Mouse (Mus musculus): Measurements from ENCODE around the gene Prkcq. TPM values are rescaled to one million over a fixed set of nuclear protein-coding genes. Genes with fewer than 3 reads are reported as not detected.

Prkcq gene
- polyA plus RNA-seq, 1 experiment from 2014 or later: 1.1 TPM

DNA sequence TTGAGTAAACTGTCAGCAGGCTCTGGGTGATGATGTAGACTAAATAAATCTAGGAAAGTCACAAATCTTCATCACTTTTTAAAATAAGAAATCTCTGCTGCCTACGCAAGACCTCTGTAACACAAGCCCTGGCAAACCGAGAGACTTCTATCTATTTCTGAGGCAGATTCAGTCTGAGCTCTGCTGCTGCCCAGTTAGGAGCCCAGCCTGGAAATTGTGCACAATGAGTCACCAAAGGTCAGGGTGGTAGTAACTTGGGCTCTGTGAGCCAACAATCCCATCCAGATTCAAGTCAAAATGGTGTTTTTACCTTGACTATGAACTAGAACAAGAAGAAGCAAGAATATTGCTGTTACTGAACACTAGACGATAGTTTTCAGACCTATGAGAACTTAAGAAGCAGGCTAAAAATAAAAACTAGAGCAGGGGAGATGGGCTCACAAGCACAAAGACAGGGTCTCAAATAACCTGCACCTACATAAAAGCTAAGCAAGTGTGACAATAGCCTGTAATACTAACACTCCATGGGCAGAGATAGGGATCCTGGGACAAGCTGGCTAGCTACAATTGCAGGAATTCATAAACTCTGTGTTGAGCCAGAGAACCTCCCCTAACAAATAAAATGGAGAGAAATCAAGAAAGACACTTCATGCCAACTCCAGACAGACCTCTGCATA is 53.0 kb downstream of the Prkcq start:
- Histone ChIP-seq H3K27me3 (replicated peaks) (no peaks in the 10 kb centered on the region), H3K27ac (ENCODE audit: poor library complexity, severe bottlenecking) (no peak overlapping the region), H3K9me3 (replicated peaks) (no peaks in the 10 kb centered on the region), H3K4me3 (no peak overlapping the region), H3K36me3 (no peaks in the 10 kb centered on the region), H3K4me1 (replicated peaks) (no peaks in the 10 kb centered on the region), H3K4me2 (no peak overlapping the region), H3K9ac (no peak overlapping the region)
- WGBS: 61% methylated on average over 3 of the region's 3 CpGs
- ATAC-seq (ENCODE audit: insufficient number of reproducible peaks, low FRiP score): no peak

DNA sequence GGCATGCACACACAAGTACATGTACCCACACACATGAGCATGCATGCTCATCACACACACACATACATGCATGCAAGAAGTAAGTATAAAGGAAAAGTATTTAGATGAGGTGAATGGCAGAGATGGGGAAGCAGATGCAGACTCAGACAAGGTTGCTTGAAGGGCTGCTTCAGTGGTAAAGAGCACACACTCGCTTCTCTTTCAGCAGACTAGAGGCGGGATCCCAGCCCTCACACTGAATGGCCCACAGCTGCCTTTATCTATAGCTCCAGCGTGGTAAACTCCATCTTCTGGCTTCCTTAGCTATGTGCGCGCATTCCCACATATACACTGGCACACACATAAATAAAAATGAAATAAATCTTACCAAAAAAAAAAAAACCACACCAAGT is 53.6 kb downstream of the Prkcq start:
- Histone ChIP-seq H3K27me3 (replicated peaks) (no peaks in the 10 kb centered on the region), H3K9ac (no peak overlapping the region), H3K4me3 (no peak overlapping the region), H3K4me2 (no peak overlapping the region), H3K27ac (ENCODE audit: poor library complexity, severe bottlenecking) (no peak overlapping the region), H3K36me3 (no peaks in the 10 kb centered on the region), H3K9me3 (replicated peaks) (no peaks in the 10 kb centered on the region), H3K4me1 (replicated peaks) (no peaks in the 10 kb centered on the region)
- WGBS: 70% methylated on average over 5 of the region's 5 CpGs
- no peak for ATAC-seq (ENCODE audit: insufficient number of reproducible peaks, low FRiP score)

DNA sequence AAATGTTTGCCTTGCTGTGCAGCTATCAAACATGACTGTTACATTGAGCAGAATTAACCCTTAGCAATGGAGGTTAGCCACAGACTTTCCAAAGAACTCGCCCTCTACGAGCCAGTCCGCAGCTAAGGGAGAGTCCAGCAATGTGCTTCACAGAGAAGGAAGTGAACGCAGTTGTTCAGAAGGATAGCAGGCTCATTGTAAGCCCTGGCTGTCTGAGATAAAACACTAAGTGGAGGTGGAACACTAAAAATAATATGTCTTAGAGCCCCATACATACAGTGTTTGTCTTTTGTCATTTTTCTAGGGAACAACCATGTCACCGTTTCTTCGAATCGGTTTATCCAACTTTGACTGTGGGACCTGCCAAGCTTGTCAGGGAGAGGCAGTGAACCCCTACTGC is 54.6 kb downstream of the Prkcq start:
- H3K36me3 ChIP-seq: no peaks in the 10 kb centered on the region
- H3K4me2 ChIP-seq: no peak overlapping the region
- H3K9me3 ChIP-seq (replicated peaks): no peaks in the 10 kb centered on the region
- H3K4me3 ChIP-seq: no peak overlapping the region
- no peaks in the 10 kb centered on the region for H3K27me3 ChIP-seq (replicated peaks)
- 59% methylated on average over 7 of the region's 7 CpGs for WGBS
- H3K27ac ChIP-seq (ENCODE audit: poor library complexity, severe bottlenecking): no peak overlapping the region
- no peak for ATAC-seq (ENCODE audit: insufficient number of reproducible peaks, low FRiP score)
- no peak overlapping the region for H3K9ac ChIP-seq
- H3K4me1 ChIP-seq (replicated peaks): no peaks in the 10 kb centered on the region

DNA sequence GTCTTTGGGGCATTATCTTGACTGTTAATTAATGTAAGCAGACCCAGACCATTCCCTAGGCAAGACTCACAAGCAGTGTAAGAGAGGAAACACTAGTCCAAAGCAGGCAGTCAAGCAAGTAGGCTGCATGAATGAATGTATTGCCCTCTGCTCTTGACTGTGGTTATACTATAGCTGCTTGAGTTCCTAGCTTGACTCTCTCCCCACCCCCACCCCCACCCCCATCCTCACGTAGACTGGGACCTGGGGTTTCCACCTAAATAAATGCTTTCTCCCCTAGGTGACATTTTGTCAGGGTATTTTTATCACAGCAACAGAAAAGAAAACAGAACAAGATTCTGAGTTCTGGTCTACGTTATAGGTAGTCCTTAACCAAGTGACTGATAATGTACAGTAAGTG is 57.2 kb downstream of the Prkcq start:
- H3K4me2 ChIP-seq: no peak overlapping the region
- no peak for ATAC-seq (ENCODE audit: insufficient number of reproducible peaks, low FRiP score)
- no peaks in the 10 kb centered on the region for H3K27me3 ChIP-seq (replicated peaks)
- no peak overlapping the region for H3K27ac ChIP-seq (ENCODE audit: poor library complexity, severe bottlenecking)
- H3K9ac ChIP-seq: no peak overlapping the region
- H3K4me1 ChIP-seq (replicated peaks): no peaks in the 10 kb centered on the region
- no peaks in the 10 kb centered on the region for H3K36me3 ChIP-seq
- H3K4me3 ChIP-seq: no peak overlapping the region
- no peaks in the 10 kb centered on the region for H3K9me3 ChIP-seq (replicated peaks)
- WGBS: 40% methylated on average over 2 of the region's 2 CpGs

DNA sequence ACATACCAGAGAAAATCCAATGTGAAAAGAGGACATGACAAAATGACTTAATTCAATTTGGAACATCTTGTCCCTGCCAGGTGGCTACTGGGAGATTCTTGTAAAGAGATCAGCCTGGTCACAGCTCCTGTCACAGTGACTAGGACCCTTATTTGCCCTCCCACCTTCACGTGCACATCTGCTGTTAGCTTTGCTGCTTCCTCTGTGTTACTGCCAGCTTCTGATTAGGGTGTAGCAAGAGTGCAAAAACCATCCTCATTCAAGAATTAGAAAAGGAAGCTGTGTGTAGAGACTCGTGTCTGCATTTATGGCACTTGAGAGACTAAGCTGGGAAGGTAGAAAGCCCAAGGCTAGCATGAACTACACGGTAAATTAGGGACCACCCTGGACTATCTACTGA is 59.2 kb downstream of the Prkcq start:
- no peaks in the 10 kb centered on the region for H3K4me1 ChIP-seq (replicated peaks)
- WGBS: 71% methylated on average over 3 of the region's 3 CpGs
- H3K4me3 ChIP-seq: no peak overlapping the region
- H3K27me3 ChIP-seq (replicated peaks): no peaks in the 10 kb centered on the region
- no peak overlapping the region for H3K27ac ChIP-seq (ENCODE audit: poor library complexity, severe bottlenecking)
- H3K9ac ChIP-seq: no peak overlapping the region
- no peaks in the 10 kb centered on the region for H3K9me3 ChIP-seq (replicated peaks)
- H3K36me3 ChIP-seq: no peaks in the 10 kb centered on the region
- H3K4me2 ChIP-seq: no peak overlapping the region
- no peak for ATAC-seq (ENCODE audit: insufficient number of reproducible peaks, low FRiP score)

DNA sequence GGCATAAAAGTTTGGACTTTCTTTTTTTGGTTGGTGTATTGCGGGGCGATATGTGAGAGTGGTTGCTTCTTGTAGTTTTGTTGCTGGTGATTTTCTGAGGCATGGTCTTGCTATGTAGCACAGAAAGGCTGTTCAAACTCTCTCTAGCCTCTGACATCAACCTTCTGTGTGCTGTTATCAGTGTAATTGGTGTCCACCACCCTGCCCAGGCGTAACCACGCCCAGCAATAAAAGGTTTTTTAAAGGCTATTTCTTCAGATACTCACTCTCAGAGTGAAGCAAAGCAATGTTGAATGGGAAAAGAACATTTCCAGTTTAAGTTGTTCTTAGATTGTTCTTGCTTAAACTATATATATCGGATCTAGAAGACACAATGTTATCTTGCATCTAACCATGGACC is 60.1 kb downstream of the Prkcq start:
- H3K36me3 ChIP-seq: no peaks in the 10 kb centered on the region
- no peaks in the 10 kb centered on the region for H3K9me3 ChIP-seq (replicated peaks)
- ATAC-seq (ENCODE audit: insufficient number of reproducible peaks, low FRiP score): no peak
- no peak overlapping the region for H3K4me3 ChIP-seq
- H3K9ac ChIP-seq: no peak overlapping the region
- no peaks in the 10 kb centered on the region for H3K4me1 ChIP-seq (replicated peaks)
- no peak overlapping the region for H3K27ac ChIP-seq (ENCODE audit: poor library complexity, severe bottlenecking)
- no peak overlapping the region for H3K4me2 ChIP-seq
- H3K27me3 ChIP-seq (replicated peaks): no peaks in the 10 kb centered on the region
- WGBS: 86% methylated on average over 5 of the region's 5 CpGs

DNA sequence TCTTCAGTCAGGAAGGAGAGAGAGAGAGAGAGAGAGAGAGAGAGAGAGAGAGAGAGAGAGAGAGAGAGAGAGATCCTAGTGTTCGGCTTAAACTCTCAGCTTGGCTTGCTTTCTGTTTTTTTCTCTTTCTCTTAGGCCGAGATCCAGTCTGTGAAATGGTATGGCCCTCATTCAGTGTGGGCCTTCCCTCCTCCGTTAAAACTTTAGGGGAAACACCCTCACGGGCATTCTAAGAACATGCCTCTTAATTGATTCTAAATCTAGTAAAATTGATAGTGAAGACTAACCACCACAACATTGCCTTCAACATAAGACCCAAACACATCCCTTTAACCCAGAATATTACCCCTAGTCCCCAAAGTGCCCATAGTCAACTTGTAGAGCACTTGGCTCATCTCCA is 66.3 kb downstream of the Prkcq start:
- no peak for ATAC-seq (ENCODE audit: insufficient number of reproducible peaks, low FRiP score)
- Histone ChIP-seq H3K9me3 (replicated peaks) (no peaks in the 10 kb centered on the region), H3K4me3 (no peak overlapping the region), H3K4me2 (no peak overlapping the region), H3K27ac (ENCODE audit: poor library complexity, severe bottlenecking) (no peak overlapping the region), H3K27me3 (replicated peaks) (no peaks in the 10 kb centered on the region), H3K9ac (no peak overlapping the region), H3K4me1 (replicated peaks) (no peaks in the 10 kb centered on the region), H3K36me3 (no peaks in the 10 kb centered on the region)
- 81% methylated on average over 4 of the region's 4 CpGs for WGBS

DNA sequence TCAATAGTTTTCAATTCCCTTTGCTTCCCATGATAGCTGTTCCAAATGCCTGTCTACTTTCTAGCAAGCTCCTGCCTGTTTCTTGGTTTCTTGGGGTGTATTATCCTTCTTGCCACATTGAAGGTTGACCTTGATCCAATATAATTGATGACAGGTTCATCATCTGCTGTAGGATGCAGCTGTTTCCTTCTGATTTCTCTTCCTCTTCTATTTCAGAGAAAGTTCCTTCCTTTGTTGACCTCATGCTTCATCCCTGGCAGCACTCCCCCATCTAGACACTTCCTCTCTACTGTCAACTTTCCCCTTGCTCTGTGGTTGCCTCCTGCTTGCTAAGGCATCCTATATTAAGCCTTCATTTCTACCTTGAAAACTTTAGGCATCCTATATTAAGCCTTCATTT is 67.6 kb downstream of the Prkcq start:
- Histone ChIP-seq H3K4me1 (replicated peaks) (no peaks in the 10 kb centered on the region), H3K36me3 (no peaks in the 10 kb centered on the region), H3K27me3 (replicated peaks) (no peaks in the 10 kb centered on the region), H3K27ac (ENCODE audit: poor library complexity, severe bottlenecking) (no peak overlapping the region), H3K9ac (no peak overlapping the region), H3K4me2 (no peak overlapping the region), H3K9me3 (replicated peaks) (no peaks in the 10 kb centered on the region), H3K4me3 (no peak overlapping the region)
- ATAC-seq (ENCODE audit: insufficient number of reproducible peaks, low FRiP score): no peak

DNA sequence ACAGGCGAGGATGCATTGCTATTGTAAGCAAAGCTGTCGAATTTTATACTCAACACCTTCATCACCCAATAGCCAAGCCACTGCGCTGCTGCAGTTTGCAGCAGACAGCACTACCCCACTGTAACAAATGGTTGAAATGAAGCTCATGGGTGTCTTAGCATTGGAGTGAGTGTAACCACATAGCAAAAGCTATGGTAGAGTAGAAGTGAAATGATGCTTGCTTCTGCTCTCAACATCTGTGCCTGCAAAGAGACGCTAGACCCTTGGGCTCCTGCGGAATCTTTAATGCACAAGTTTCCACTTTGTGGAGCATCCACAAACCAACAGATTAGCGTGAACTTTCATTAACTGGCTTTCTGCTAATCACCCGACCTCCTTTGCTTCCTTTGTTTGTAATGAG is 74.0 kb downstream of the Prkcq start:
- ATAC-seq (ENCODE audit: insufficient number of reproducible peaks, low FRiP score): no peak
- 74% methylated on average over 7 of the region's 7 CpGs for WGBS
- no peaks in the 10 kb centered on the region for H3K27me3 ChIP-seq (replicated peaks)
- H3K4me1 ChIP-seq (replicated peaks): no peaks in the 10 kb centered on the region
- H3K27ac ChIP-seq (ENCODE audit: poor library complexity, severe bottlenecking): no peak overlapping the region
- no peaks in the 10 kb centered on the region for H3K36me3 ChIP-seq
- H3K9ac ChIP-seq: no peak overlapping the region
- H3K4me2 ChIP-seq: no peak overlapping the region
- no peaks in the 10 kb centered on the region for H3K9me3 ChIP-seq (replicated peaks)
- no peak overlapping the region for H3K4me3 ChIP-seq

DNA sequence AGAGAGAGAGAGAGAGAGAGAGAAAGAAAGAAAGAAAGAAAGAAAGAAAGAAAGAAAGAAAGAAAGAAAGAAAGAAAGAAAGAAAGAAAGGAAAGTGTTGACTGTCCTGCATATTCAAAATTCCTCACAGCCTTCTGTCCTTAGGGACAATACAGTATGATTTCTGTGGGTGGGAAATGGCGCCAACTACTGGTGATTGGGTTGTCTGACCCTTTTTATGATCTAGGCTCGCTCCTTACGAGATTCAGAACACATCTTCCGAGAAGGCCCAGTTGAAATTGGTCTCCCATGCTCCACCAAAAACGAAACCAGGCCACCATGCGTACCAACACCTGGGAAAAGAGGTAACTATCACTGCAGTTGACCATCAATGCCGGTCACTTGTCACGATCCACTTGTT is 82.0 kb downstream of the Prkcq start:
- Histone ChIP-seq H3K36me3 (no peaks in the 10 kb centered on the region), H3K4me2 (no peak overlapping the region), H3K27ac (ENCODE audit: poor library complexity, severe bottlenecking) (no peak overlapping the region), H3K9ac (no peak overlapping the region), H3K9me3 (replicated peaks) (no peaks in the 10 kb centered on the region), H3K27me3 (replicated peaks) (no peaks in the 10 kb centered on the region), H3K4me1 (replicated peaks) (no peaks in the 10 kb centered on the region), H3K4me3 (no peak overlapping the region)
- 54% methylated on average over 8 of the region's 8 CpGs for WGBS
- ATAC-seq (ENCODE audit: insufficient number of reproducible peaks, low FRiP score): no peak

DNA sequence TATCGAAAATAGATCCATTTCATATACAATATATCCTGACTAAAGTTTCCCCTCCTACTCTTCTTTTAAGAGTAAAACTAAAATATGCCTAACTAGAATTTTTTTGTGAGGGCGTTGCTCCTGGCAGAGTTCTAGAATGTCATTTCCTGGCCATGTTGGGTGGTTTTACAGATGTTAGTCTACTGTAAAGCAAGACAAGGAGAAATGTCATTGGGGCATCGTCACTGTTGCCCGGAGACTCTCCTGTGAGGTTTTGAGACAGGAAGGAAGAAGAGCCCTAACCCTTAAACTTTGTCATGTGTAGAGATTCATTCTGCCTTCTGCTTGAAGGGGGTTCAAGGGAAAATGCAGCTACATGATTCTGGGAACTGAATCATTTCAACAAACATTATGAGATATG is 82.5 kb downstream of the Prkcq start:
- H3K4me3 ChIP-seq: no peak overlapping the region
- H3K4me1 ChIP-seq (replicated peaks): no peaks in the 10 kb centered on the region
- no peak overlapping the region for H3K9ac ChIP-seq
- 81% methylated on average over 4 of the region's 4 CpGs for WGBS
- H3K36me3 ChIP-seq: no peaks in the 10 kb centered on the region
- H3K27ac ChIP-seq (ENCODE audit: poor library complexity, severe bottlenecking): no peak overlapping the region
- H3K4me2 ChIP-seq: no peak overlapping the region
- H3K9me3 ChIP-seq (replicated peaks): peaks cover 3% of the 10 kb centered on the region; the same call in 1 of the 2 replicates
- no peaks in the 10 kb centered on the region for H3K27me3 ChIP-seq (replicated peaks)
- ATAC-seq (ENCODE audit: insufficient number of reproducible peaks, low FRiP score): no peak

DNA sequence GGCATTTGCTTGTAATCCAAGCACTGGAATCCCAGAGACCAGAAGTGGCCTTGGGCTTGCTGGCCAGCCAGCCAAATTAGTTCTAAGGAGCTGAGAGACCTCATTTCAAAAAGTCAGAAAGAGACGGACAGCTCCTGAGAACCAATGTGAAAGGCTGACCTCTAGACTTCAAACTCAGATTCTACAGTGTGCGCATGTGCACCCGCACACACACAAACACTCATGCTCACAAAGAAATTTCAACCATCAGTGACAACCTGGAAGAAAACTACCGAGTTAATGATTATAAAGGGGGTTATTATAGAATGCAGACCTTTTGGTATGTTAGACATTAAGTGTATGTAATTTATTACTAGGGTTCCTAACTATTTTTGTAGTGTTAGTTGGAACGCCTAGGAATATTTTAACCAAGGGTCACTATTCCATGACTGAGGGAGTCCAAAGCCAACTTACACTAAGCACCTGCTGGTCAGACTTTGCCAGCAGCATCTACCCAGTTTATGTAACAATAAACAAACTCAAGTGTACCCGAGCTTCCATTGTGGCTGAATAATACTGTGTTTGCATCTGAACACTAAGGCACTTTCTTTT is 85.4 kb downstream of the Prkcq start:
- no peaks in the 10 kb centered on the region for H3K36me3 ChIP-seq
- 73% methylated on average over 6 of the region's 6 CpGs for WGBS
- H3K9ac ChIP-seq: no peak overlapping the region
- no peaks in the 10 kb centered on the region for H3K27me3 ChIP-seq (replicated peaks)
- no peak overlapping the region for H3K4me3 ChIP-seq
- no peak overlapping the region for H3K4me2 ChIP-seq
- H3K27ac ChIP-seq (ENCODE audit: poor library complexity, severe bottlenecking): no peak overlapping the region
- no peaks in the 10 kb centered on the region for H3K4me1 ChIP-seq (replicated peaks)
- ATAC-seq (ENCODE audit: insufficient number of reproducible peaks, low FRiP score): no peak
- peaks cover 7% of the 10 kb centered on the region for H3K9me3 ChIP-seq (replicated peaks)
